27 mouse cellular contexts compared by ENCODE assay signal in the genomic region with DNA sequence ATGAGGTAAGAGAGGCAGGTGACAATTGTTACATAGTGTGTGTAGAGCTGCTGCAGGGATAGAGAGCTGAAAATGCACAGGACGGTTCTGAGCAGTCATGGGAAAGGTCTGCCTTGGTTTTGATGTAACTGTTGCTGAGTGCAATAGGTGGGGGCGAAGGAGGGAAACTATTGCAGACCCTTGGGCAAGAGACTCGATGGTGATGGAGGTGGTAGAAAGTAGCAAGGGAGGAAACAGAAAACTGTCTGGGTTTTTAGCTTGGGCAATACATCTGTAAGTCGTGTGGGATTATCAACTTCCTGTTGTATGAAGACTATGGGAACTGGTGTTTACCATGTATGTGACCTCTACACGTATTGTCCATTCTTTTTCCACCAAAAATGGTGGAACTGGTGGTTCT. TPM values are rescaled to one million over a fixed set of nuclear protein-coding genes. Genes with fewer than 3 reads are reported as not detected.
"Had no signal": no experiment of that assay in that cellular context is flagged by ENCODE, and none has a peak within 500 bp of the region (broad histone marks: within the 10 kb centered on the region; RNA-seq: fewer than 3 reads in every experiment).

No protein-coding gene starts in this region.

- ATAC-seq: hindbrain, postnatal 0 days; intestine, embryonic 16.5 days had no signal

- H3K4me3 ChIP-seq: gastrocnemius, adult 2 months; heart, embryonic 13.5 days; heart, embryonic 15.5 days; hindbrain, embryonic 13.5 days; hindbrain, embryonic 15.5 days; kidney, embryonic 15.5 days; limb, embryonic 13.5 days; limb, embryonic 15.5 days; liver, embryonic 13.5 days; liver, embryonic 15.5 days had no signal

- DNase-seq: gastrocnemius, adult 2 months; gastrocnemius, postnatal 10 days; gastrocnemius, postnatal 25 days; heart, adult 18-20 months; heart, postnatal 14 days; heart, postnatal 36 days; kidney, adult 11 months; kidney, adult 2 months; kidney, adult 9 months; kidney, postnatal 14 days; kidney, postnatal 36 days; layer of hippocampus, adult 9-11 months; layer of hippocampus, postnatal 36 days; left cerebral cortex, postnatal 4 days; liver, embryonic 13.5 days had no signal

- H3K4me2 ChIP-seq: heart, embryonic 11.5 days; heart, embryonic 13.5 days; heart, embryonic 15.5 days; hindbrain, embryonic 13.5 days; hindbrain, embryonic 15.5 days; kidney, embryonic 15.5 days; limb, embryonic 13.5 days; limb, embryonic 15.5 days; liver, embryonic 13.5 days; liver, embryonic 15.5 days had no signal

- H3K4me1 ChIP-seq: heart, embryonic 13.5 days; heart, embryonic 15.5 days; hindbrain, embryonic 13.5 days; hindbrain, embryonic 15.5 days; kidney, embryonic 15.5 days; limb, embryonic 13.5 days; limb, embryonic 15.5 days; liver, embryonic 13.5 days; liver, embryonic 15.5 days had no signal

- H3K9me3 ChIP-seq: heart, embryonic 13.5 days; heart, embryonic 15.5 days; hindbrain, embryonic 13.5 days; hindbrain, embryonic 15.5 days; kidney, embryonic 15.5 days; limb, embryonic 13.5 days; limb, embryonic 15.5 days; liver, embryonic 13.5 days; liver, embryonic 15.5 days had no signal

- H3K36me3 ChIP-seq: heart, embryonic 13.5 days; heart, embryonic 15.5 days; hindbrain, embryonic 13.5 days; kidney, embryonic 15.5 days; limb, embryonic 13.5 days; limb, embryonic 15.5 days; liver, embryonic 13.5 days; liver, embryonic 15.5 days had no signal

- H3K9ac ChIP-seq: heart, embryonic 13.5 days; heart, embryonic 15.5 days; hindbrain, embryonic 13.5 days; hindbrain, embryonic 15.5 days; kidney, embryonic 15.5 days; limb, embryonic 13.5 days; limb, embryonic 15.5 days; liver, embryonic 13.5 days; liver, embryonic 15.5 days had no signal

- H3K27ac ChIP-seq: gastrocnemius, adult 2 months; heart, embryonic 13.5 days; heart, embryonic 15.5 days; hindbrain, embryonic 13.5 days; hindbrain, embryonic 15.5 days; hindbrain, postnatal 0 days; kidney, embryonic 15.5 days; kidney, postnatal 0 days; limb, embryonic 13.5 days; limb, embryonic 15.5 days; liver, embryonic 13.5 days; liver, embryonic 15.5 days had no signal

- H3K27me3 ChIP-seq: heart, embryonic 13.5 days; heart, embryonic 15.5 days; hindbrain, embryonic 13.5 days; hindbrain, embryonic 15.5 days; kidney, embryonic 15.5 days; limb, embryonic 13.5 days; limb, embryonic 15.5 days; liver, embryonic 13.5 days; liver, embryonic 15.5 days had no signal

RNA-seq across cellular contexts. Expression of a gene that starts 57.9 kb away (rescaled TPM):
- total RNA-seq: gastrocnemius, adult 2 months; gastrocnemius, postnatal 25 days had no signal
